Mouse (Mus musculus) lung, postnatal 14 days (tissue): ENCODE measurements around the gene Kif2a.

ENCODE experiments used
- DNase-seq: peaks from one replicate; pipeline ENCODE4 v3.0.0; 2021

Kif2a gene

DNA sequence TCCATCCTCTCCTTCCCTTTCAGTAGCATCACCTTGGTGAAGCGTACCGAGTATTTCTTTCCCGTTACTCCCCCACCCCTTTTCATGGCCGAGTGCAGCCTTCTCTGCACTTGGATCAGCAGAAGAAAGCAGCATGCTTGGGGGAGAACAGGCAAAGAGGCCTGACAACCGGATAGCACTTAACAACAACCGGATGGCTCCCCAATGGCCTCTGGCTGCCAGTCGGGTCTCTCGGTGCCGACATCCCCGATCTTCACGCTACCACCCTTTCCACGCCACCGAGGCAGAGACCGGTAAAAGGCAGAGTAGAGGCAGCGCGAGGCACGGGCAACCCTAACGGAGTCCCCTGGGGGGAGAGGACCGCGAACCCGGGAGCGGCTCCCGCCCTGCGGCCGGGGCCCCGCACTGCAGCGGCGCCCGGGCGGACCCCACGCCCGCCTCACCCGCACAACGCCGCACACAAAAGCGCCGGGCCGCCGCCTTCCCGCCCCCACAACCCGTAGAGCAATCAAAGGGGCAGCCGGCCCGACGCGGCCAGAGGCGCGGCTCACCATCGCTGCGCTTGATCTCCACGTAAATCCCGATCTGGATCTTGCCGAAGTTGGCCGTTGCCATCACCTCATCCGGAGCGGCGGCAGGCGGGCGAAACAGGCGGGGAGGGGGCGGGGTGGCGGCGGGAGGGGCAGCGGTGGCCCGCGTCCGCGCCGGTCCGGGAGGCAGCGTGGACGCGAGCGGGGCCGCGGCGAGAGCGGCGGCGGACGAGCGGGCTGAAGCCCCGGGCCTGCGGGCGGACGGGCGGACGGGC, at the start of gene Kif2a:
TSS of gene Kif2a (minus strand) at position 666 of the 805 bp plus-strand sequence.
- DNase-seq: peak; percentile 32

DNA sequence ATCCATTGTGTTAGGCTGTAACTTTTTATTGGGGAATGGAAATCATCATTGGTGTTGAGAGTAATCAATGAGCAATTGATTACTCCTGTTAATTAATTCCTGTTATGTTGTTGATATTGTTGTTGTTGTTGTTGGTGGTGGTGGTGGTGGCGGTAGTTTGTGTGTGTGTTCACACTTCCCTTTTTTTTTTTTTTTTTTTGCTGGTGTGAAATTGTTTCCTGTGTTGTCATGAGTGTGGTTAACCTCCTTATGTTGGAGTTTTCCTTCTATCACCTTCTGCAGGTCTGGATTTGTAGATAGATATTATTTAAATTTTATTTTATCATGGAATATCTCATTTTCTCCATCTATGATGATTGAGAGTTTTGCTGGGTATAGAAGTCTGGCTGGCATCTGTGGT, 47.1 kb upstream of the Kif2a start:
- no peak for DNase-seq

DNA sequence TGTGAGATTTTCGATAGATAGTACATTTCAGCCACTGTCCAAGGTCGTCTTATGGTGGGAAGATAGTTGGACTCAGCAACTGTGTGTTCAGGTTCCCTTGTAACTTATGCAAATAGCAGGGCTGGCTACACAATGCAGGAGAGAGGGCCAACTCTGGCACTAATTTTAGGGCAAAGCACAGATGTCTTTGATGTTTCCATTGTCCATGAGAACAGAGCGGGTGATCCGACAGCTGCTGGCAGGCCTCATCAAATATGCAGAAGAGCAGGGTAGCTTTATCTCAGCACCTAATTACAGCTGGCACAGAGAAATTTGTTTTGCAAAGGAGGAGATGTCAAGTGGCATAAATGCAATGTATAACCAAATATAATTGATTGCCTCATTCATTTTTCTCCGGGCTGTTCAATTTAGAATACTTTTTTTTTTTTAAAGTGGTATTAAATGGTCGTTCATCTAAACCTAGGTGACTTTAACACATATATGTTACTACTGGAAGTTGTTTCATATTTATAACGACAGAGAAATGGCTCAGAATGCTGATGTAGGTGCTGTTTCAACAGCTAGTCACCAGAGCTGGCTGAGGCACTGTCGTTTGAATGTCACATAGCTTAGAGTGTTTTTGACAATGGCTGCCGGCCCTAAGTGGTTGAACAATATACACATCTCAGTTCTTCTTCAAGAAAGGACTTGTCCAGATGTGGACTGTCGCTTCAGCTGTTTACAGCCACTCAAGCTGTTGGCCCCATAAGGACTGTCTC, 43.4 kb upstream of the Kif2a start:
- DNase-seq: no peak

DNA sequence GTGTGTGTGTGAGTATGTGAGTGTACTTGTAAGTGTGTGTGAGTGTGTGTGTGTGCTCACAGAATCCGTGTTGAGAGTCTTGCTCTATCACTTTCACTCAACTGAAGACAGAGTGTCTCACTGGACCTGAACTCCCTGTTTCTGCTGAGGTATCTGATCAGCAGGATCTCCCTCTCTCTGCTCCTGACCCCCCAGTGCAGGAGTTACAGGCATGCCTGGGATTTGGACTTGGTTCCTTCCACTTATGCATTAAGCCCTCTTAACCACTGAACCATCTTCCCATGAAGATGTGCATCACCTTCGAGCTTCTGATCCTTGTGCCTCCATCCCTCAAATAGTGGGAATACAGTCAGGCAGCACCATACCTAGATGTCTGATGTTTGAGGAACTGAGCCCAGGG, 42.3 kb upstream of the Kif2a start:
- DNase-seq: no peak

DNA sequence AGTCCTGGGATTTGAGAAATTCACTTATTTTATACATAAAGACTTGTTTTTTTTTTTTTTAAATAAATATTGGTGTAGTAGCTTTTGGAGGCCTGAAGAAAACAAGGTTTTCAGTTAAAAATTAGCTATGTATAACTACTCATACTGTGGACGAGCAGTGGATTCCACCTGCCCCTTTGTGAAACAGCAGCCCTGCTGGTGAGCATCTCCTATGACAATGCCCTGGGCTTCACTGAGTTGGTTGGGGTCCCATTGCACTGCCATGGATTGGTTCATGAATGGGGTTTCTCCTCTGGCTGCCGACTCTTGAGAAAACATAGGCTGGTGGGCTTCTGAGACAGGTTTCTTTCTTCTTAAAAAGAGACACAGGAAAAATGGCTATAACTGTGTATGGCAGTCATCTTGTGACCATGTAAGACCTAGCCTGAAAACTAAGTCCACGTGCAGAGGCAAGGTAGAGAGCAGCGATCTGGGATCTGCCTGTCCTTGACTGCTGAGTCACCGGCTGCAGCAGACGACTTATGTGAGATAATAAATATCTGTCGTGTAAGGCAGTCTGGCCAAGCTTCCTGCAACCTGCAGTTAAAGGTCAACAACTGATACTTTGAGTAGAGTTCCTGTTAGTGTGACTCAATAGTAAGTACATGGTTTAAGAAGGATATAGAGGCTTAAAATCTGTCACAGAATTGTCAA, 41.3 kb upstream of the Kif2a start:
- no peak for DNase-seq

DNA sequence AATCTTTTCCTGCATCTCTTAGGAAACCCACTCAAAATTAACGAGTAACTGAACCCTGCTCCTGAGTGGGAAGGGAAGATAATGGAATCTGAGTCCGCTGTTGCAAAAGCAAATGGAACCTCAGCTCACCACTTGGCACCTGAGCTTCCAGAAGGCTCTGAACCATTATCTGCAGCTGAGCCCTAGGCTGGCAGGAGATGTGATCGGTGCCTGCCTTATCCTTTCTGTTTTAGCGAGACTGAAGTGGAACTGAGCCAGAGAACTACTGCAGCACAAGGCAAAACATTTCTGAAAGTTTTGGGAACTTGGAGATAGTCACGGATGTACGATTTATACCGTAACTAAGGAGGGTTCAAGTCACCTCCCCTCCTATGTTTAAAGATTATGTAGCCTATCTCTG, 38.2 kb upstream of the Kif2a start:
- no peak for DNase-seq

DNA sequence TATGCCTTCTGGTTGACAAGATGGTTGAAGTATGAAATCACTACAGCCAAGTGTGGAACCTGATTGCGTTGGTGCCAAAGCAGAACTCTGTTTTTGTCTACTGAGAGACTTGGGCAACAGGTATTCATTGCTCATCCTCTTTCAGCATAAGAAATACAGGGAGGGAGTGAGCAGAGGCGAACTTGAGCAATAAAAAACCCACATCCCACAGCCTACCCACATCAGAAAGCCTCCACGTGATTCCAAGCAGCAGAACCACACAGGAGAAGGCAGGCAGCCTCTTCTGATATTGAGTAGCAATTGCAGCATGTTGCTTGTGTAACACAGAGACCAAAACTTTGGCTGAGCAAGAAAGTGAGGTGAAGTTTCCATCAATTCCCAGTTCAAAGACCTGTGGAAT, 37.5 kb upstream of the Kif2a start:
- no peak for DNase-seq

DNA sequence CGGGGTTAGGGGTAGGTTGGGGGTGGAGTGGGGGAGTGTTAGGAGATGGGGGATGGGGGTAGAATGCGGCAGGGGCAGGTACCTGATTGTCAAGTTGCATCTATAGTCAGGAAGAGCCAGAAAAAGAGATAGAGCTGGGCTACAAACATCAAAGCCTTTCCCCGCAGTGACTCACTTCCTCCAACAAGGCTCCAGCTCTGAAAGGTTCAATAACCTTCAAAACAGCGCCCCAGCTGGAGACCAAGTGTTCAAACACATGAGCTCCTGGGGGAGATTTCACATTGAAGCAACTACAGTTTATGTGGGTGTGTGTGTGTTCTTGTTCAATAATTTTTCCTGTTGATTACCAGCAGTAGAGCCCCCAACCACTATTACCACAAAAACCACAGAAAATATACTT, 34.4 kb upstream of the Kif2a start:
- DNase-seq: peak; percentile 65

DNA sequence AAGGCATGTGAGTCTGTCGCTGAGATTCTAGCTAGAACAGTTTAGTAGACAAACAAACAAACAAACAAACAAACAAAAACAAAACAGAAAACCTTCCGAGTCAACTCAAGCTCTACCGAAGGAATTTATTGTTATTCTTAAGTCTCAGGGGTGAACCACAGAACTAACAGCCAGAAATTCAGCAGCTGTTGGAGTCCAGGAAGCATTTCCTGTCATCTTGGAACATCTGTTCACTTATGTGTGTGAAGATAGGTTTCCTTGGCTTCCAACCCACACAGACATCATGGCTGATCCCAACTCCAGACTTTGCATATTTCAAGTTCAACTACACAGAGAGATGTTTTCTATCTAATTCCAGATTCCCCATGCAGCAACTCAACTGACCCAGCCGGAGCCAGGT, 32.6 kb upstream of the Kif2a start:
- no peak for DNase-seq

DNA sequence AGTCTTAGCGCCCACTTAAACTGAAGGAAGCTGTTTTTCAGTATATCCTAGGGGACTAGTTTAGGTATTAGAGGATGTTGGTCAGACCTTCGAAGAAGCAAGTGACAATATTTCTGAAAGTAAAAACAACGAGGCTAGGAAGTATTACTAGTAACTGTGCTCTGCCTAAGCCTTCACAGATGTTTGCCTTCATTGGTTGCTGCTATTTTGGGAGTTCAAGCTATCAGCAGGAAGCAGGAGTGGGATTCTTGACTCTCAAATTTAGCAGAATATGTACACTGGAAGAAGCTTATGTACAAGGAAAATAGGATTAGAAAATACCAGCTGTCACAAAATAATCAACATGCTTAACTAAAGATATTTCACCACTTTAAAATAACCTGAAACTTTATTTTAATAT, 29.4 kb upstream of the Kif2a start:
- no peak for DNase-seq

DNA sequence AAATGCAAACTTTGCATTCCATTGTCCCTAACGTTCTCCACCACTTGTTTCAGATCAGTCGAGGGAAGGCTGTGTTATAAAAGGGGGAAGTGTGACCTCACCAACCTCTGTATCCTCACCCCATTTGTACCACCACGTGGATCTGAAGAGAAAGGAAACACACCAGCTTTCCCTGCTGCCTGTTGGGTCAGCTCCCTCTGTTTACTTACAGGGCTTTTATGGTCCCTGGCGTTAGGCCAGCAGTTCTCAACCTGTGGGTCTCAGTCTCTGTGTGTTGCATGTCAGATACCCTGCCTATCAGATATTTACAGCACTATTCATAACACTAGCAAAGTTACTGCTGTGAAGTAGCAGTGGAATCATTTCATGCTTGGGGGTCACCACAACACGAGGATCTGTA, 22.3 kb upstream of the Kif2a start:
- peak; percentile 7 for DNase-seq

DNA sequence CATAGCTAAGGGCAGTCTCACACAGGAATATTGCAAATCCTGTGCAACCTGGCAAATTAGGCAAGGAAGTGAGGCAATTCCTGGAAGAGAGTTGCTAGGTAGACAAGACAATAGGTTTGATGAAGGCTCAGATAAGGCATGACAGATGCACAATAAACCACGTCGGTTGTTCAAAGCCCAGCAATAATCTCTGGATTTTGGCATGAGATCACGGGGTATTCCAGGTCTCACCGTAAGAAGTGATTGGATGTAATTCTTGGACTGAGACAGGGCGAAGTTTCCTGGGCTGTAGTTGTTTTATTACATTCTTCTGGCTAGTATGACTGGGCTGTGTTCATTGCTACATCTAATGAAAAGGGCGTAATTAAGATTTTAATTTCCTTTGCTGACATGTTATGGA, 20.6 kb upstream of the Kif2a start:
- no peak for DNase-seq

DNA sequence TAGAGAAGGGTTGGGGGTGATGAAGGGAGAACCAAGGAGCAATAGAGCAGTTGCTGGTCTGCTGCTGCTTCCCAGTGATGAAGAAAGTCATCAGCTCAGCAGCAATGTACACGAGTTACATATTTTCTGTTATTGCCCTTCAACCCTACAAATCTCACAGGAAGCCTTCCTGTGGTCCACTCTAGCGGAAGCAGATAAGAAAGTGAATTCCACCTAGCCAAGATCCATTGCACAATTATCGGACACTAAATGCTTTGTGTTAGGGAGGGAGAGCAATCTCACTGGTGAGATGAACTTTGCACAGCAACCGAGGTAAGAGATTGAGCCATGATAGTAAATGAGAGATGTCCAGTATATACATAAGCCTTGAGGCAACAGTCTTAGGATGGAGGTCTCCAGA, 17.6 kb upstream of the Kif2a start:
- DNase-seq: no peak

DNA sequence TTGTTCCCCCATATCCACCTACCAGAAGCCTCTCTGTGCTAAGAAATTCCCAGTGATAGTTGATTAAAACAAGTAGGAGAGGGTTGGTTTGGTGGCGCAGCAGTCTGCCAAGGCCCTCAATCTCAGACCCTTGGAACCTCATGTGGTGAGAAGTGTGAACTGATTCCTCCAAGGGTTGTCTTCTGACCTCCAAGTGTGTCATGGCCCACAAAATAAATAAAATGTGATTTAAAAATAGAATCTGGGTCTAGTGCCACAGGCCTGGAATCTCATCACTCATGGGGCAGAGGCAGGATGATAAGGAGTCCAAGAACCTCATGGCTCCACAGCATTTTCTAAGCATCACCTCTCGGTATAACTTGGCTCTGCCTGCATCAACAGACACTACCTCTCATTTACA, 16.4 kb upstream of the Kif2a start:
- no peak for DNase-seq

DNA sequence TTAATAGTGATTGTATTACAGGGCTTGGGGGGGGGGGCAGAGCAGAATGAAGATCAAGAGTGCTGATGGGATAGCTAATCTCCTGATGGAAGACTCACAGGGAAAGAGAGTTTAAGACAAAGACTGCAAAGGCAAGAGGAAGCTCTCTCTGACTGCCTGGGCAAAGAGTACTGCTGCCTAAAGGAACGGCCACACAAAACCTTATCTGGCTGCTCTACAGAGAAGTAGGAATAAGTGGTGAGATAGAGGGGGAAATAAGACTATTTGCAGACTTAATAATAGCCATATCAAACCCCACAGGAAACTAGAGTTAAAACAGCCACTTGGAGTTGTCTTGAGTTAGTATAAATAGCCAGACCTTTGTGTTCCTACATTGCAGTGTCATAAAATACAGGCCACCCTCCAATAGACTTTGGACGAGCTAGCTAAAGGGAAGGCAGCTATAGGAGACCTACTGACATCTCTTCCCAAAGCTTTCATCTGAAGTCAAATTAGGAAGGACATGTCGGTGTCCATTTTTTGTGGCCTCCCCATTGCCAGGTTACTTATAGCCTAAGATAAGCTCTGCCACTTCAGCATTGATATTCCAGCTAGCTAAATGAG, 13.7 kb upstream of the Kif2a start:
- DNase-seq: no peak

DNA sequence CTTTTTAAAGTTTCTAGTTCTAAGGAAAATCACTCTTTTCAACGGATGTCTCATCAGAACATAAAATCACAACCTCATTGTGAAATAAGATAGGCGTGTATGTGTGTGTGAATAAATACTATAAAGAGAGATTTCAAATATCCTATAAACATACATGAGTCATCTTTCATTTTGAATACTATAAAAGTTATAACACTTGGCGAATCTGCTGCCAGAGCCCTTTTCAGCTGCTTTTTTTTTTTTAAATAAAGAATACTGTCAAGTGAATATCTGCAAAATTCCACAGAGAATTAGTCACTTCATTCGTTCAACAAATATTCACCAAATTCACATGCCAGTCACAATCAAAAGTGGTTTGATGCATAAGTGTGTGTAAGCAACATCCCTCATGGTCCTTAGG, 13.2 kb upstream of the Kif2a start:
- DNase-seq: no peak

DNA sequence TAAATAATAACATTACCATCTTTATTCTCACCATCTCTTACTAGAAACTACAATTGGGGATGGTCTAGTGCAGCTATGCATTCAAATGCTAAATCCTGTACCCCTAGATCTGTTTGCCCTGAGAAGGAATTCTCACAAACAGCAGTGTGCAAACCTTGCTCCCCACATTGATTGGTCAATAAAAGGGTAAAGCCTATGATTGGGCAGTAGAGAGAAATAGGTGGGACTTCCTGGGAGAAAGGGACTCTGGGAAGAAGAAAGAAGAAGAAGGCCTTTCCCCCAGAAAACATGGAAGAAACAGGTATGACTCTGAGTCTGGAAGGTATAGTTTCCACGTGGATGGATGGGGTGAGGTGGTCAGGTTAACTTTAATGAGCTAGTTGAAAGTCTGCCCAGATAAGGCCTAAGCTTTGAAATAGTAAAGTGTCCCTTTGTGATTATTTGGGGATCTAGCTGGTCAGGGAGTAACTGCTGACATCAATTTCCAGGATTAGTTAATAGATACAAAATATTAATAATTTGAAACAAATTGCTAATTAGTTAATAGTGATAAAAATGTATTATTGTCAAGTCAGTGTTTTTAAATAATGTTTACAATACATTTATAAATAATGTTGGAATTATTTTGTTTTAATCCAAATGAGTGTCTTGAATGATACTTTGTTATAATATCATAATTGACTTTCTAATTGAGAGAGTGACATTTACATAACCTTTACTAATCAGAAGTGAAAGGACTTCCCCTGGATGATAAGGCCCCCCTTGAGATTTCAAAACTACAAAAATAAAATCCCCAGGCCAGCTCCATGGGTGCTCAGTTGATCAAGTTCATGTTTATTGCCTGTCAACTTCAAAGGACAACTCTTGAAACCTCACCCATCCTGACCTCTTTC, 12.3 kb upstream of the Kif2a start:
- DNase-seq: no peak

DNA sequence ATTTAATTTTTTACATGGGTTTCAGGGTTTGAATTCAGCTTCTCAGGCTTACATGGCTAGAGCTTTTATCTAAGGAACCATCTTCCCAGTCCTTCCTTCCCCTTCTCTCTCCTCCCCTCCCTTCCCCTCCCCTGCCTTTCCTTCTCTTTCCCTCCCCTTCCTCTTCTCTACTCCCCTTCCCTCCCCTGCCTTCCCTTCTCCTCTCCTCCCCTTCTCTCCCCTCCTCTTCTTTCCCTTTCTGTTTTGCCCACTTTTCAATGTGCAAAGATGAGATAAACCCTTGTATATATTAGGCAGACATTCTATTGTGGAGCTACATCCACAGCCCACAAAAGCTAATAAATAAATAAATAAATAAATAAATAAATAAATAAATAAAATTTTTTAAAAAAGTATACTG, 9.3 kb upstream of the Kif2a start:
- DNase-seq: no peak

DNA sequence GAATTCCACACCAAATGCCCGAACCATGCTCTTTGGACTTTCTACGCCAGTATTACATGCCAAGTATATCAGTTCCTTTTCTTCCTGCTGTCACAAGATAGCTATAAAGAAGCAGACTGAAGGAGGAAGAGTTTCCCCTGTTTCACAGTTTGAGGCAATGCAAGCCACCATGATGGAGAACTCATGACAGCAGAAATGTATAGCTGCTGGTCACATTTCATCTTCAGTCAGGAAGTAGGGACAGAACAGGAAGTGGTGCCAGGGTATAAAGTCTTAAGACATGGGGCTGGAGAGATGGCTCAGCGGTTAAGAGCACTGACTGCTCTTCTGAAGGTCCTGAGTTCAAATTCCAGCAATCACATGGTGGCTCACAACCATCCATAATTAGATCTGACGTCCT, 5.3 kb upstream of the Kif2a start:
- DNase-seq: no peak

DNA sequence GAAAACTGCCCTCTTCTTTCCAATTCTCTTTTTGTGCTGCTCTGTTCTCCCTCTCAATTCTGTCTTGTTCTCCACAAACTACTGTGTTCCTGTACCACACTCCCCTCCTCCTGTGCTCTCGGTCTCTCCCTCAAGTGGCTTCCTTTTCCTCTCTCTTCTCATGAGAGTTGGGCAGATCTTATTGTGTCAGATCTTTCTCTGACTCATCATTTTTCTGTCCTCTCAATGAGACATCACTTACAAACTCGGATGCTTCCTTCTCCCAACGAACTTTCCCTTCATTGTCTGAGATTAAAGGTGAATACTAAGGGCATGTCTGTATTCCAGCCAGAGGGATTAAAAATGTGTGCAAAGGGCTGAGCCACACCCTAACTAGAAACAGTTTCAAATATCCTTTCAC, 3.7 kb upstream of the Kif2a start:
- DNase-seq: no peak

DNA sequence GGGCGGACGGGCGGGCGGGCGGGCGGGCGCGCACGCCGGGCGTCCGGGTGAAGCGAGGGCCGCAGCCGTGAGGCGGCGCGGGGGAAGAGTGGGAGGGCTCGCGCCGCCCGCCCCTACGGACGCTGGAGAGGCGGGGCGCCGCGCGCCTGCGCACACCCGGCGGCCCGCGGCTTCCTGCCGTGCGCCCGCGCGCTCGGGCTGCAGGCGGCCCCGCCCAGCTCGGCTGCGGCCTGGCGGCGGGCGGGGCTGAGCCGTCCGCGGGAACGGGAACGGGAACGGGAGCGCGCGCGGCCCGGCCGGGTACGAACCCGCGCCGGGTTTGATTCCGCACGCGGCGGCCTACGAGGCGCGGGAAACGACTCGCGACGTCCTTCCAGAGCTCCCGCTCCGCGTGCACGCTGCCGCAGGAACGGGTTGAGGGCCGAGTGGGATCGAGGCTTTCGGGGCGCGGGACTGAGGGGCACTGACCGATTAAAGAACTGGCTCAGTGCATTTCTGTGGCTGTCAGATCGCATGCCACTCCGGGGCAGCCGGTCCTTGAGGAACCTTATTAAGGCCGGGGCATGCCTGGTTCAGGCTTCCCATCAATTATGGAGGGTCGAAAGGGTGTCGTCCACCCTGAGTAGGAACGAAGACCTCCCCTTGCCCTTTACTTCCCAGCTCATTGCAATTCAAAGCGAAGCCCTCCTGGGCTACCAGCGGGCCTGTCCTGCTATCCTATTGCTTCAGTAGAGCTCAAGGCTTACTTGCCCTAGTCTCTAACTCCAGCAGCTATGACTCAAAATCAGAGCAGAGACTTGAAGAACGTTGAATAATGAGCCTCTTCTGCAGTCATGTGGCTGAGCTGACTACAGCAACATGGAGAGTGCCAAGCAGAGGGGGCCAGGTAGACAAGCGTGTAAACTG, 593 bp upstream of the Kif2a start:
- DNase-seq: peak; percentile 80
